Mouse (Mus musculus): ENCODE data around the gene Gjb1.
"Not testable (repeated sequence)": the region's sequence is repeated elsewhere in the genome, so short reads cannot be mapped to it uniquely, and the experiment has no call there.

Gene Gjb1

GRCm38 (mm10) chrX:101376190-101376968 is at the start of gene Gjb1:
TSS of gene Gjb1 (plus strand) at chrX:101376378.
- DNase-seq (ENCODE audit: low read depth, low spot score), result no peak

GRCm38 (mm10) chrX:101329372-101330028 is 46.7 kb upstream of the Gjb1 start:
- DNase-seq (ENCODE audit: low read depth, low spot score), result peak; percentile 80

GRCm38 (mm10) chrX:101332031-101332374 is 44.2 kb upstream of the Gjb1 start:
- no peak for DNase-seq (ENCODE audit: low read depth, low spot score)

GRCm38 (mm10) chrX:101332375-101333211 is 43.6 kb upstream of the Gjb1 start:
- DNase-seq (ENCODE audit: low read depth, low spot score), result peak; percentile 99

GRCm38 (mm10) chrX:101334606-101335005 is 41.6 kb upstream of the Gjb1 start:
- DNase-seq (ENCODE audit: low read depth, low spot score), result no peak

GRCm38 (mm10) chrX:101338666-101339065 is 37.5 kb upstream of the Gjb1 start:
- no peak for DNase-seq (ENCODE audit: low read depth, low spot score)

- not testable (repeated sequence) for DNase-seq (ENCODE audit: low read depth, low spot score)
These were observed 33.3 kb upstream of the Gjb1 start for GRCm38 (mm10) chrX:101342837-101343236.

- no peak for DNase-seq (ENCODE audit: low read depth, low spot score)
These were observed 30.7 kb upstream of the Gjb1 start for GRCm38 (mm10) chrX:101345456-101345855.

- peak; percentile 49 for DNase-seq (ENCODE audit: low read depth, low spot score)
These were observed 29.7 kb upstream of the Gjb1 start for GRCm38 (mm10) chrX:101346475-101346874.

GRCm38 (mm10) chrX:101351188-101351587 is 25.0 kb upstream of the Gjb1 start:
- peak; percentile 46 for DNase-seq (ENCODE audit: low read depth, low spot score)

- not testable (repeated sequence) for DNase-seq (ENCODE audit: low read depth, low spot score)
These were observed 17.3 kb upstream of the Gjb1 start for GRCm38 (mm10) chrX:101358902-101359301.

- DNase-seq (ENCODE audit: low read depth, low spot score), result peak; percentile 43
These were observed 7.2 kb upstream of the Gjb1 start for GRCm38 (mm10) chrX:101369001-101369400.

GRCm38 (mm10) chrX:101370573-101370972 is 5.6 kb upstream of the Gjb1 start:
- no peak for DNase-seq (ENCODE audit: low read depth, low spot score)

- no peak for DNase-seq (ENCODE audit: low read depth, low spot score)
These were observed 3.2 kb upstream of the Gjb1 start for GRCm38 (mm10) chrX:101372946-101373345.

- no peak for DNase-seq (ENCODE audit: low read depth, low spot score)
These were observed 898 bp downstream of the Gjb1 start for GRCm38 (mm10) chrX:101377076-101377475.

- DNase-seq (ENCODE audit: low read depth, low spot score), result no peak
These were observed 3.6 kb downstream of the Gjb1 start for GRCm38 (mm10) chrX:101379744-101380143.

GRCm38 (mm10) chrX:101383455-101383854 is 7.3 kb downstream of the Gjb1 start:
- peak; percentile 79 for DNase-seq (ENCODE audit: low read depth, low spot score)

GRCm38 (mm10) chrX:101384439-101385137 is 8.4 kb downstream of the Gjb1 start:
- peak; percentile 52 for DNase-seq (ENCODE audit: low read depth, low spot score)

GRCm38 (mm10) chrX:101386222-101386621 is 10.0 kb downstream of the Gjb1 start:
- DNase-seq (ENCODE audit: low read depth, low spot score), result no peak

- DNase-seq (ENCODE audit: low read depth, low spot score), result peak; percentile 48
These were observed 12.8 kb downstream of the Gjb1 start for GRCm38 (mm10) chrX:101388866-101389537.

GRCm38 (mm10) chrX:101394341-101394740 is 18.2 kb downstream of the Gjb1 start:
- DNase-seq (ENCODE audit: low read depth, low spot score), result no peak

All from brain, adult 2 months (tissue).